Mouse (Mus musculus) small intestine, adult 2 months (tissue): ENCODE measurements around the gene Yars.

Experiments
- CTCF ChIP-seq: fragments of 200-500 bp; IDR thresholded peaks from 2 replicates; pipeline ENCODE4 v1.5.1; 2012; ENCODE audit warnings: low read depth, mild to moderate bottlenecking, control low read depth, inconsistent platforms, low read length, moderate library complexity, mixed read lengths; ENCODE audit not compliant: insufficient replicate concordance, insufficient read length; ENCODE audit errors: extremely low read depth
- POLR2A ChIP-seq: fragments of 200-500 bp; IDR thresholded peaks from 2 replicates; pipeline ENCODE4 v1.6.1; 2012; ENCODE audit warnings: low read depth, mild to moderate bottlenecking, control low read depth, inconsistent platforms, low read length, moderate library complexity

- TF ChIP-seq POLR2A, result no peak
- TF ChIP-seq CTCF, result no peak
These were observed 40.2 kb upstream of the Yars start for GRCm38 (mm10) chr4:129149321-129149720.
